Mouse (Mus musculus): ENCODE measurements around the gene Vsir.
A peak's percentile ranks its signal among the peaks of the same experiment; 100 is the strongest.

The Vsir gene

DNA sequence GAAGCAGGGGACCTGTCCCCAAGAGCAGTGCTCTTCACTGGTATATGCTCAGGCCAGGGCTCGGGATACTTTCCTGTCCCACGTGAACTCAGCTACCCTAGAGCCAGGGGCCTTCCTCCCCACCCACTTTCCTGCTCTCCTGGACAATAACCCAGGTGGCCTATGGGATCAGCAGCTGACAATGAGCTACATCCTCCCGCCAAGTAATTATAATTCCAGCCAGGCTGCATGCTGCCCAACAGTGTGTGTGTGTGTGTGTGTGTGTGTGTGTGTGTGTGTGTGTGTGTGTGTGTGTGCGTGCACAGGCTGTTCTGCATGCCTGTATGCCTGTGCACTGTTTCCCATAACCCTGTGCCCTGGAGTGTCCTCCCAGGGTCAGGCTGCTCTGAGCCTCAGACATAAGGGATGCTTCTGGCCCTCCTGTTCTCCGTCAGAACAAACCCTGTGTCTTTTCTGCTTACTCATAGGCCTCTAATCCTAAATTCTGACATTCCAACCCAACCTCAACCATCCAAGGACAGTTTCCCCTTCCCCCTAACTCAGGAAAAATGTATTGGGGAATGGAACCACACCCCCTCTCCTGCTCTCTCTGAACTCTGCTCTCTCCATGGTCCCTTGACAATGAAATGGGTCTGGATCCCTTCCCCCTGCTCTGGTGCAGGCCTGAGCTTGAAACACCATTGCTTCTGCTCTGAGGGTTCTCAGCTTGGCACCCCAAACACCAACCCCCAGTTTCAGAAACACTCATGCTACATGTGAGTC, 6.8 kb downstream of the Vsir start:
- no peak for DNase-seq (ENCODE audit: low read depth, low spot score)

DNA sequence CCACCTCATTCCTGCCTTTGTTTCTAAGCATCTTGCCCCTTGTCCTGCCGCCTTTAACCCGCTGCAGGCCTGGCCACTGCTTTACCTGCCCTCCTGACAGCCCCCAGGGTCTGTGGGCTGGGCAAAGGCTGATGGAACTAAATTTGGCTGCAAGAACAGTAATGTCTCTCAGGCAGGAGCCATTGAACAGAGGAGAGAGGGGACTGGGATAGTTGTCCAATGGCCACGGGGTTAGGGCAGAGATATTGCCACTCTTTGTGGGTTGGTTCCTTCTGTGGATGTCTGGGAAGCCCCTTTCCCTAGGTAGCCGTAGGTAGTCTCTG, 7.3 kb downstream of the Vsir start:
- DNase-seq (ENCODE audit: low read depth, low spot score) = no peak

DNA sequence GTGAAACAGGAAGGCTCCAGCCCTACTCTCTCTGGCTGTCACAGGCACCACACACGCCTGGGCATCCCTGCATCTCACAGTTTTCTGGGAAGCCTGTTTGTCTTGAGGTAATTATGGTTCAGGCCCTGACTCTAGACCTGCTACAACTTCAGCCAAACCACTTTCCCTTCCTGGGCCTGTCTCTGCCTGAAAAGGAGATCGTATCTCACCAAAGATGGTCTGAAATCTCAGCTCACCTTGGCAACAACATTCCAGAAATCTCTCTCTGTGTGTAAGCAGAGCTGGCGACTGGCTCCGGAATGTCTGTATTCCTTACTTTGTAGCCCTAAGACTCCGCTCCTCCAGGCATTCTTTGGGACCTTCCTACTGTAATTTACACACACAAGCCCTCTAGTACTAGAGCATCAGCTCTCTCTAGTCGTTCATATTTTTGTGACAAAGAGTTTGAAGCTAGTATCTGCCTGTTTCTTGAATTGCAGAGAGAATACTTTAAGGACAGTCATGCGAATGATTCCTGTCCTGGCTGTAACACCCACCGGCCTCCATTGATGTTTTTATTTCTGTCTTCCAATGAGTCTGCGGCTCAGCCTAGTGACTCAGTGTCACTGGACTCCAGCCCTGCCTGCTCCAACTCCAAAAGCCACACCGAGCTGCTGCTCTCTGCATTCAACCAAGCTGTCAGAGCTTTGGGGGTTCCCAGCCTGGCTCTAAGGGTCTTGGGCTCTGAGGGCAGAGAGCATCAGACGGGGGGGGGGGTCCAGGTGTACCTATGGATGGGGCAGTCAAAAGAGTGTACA, 8.4 kb downstream of the Vsir start:
- DNase-seq (ENCODE audit: low read depth, low spot score) = peak; percentile 34

DNA sequence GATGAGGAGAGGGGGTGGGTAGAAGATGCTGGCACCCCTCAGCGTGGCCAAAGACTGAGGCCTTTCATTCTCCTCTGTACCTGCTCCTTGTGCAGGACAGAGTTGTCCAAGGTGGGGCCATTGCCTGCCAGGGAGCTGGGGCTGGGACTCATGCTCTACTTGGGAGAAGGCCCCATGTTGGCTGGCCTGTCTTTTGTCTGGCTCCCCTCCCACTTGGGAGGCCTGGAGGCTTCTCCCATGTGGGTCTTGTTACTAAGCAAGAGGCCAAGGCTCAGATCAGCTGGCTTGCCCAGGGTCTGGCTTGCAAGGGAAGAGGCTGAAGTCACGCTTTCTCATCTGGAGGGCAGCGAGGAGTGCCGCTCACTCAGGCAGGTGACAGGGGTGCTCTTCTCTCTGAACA, 10.8 kb downstream of the Vsir start:
- DNase-seq (ENCODE audit: low read depth, low spot score) = no peak

DNA sequence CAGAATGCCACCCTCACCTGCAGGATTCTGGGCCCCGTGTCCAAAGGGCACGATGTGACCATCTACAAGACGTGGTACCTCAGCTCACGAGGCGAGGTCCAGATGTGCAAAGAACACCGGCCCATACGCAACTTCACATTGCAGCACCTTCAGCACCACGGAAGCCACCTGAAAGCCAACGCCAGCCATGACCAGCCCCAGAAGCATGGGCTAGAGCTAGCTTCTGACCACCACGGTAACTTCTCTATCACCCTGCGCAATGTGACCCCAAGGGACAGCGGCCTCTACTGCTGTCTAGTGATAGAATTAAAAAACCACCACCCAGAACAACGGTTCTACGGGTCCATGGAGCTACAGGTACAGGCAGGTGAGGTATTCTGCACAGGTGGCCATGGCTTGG, 11.2 kb downstream of the Vsir start:
- no peak for DNase-seq (ENCODE audit: low read depth, low spot score)

DNA sequence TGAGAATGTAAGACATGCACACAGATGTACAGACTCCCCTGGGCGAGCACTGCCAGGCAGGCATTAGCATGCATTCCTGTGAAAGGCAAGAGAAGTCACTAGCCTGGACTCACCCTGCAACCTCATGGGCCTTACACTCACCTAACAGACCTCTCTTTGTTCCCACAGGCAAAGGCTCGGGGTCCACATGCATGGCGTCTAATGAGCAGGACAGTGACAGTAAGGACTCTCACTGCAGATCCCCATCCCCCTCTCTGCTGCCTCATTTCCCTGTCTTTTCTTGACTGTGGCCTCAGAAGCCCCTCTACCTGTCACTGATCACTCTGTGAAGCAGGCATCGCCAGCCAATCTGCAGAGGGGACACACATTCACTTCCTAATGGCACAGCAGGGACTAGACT, 12.1 kb downstream of the Vsir start:
- no peak for DNase-seq (ENCODE audit: low read depth, low spot score)

DNA sequence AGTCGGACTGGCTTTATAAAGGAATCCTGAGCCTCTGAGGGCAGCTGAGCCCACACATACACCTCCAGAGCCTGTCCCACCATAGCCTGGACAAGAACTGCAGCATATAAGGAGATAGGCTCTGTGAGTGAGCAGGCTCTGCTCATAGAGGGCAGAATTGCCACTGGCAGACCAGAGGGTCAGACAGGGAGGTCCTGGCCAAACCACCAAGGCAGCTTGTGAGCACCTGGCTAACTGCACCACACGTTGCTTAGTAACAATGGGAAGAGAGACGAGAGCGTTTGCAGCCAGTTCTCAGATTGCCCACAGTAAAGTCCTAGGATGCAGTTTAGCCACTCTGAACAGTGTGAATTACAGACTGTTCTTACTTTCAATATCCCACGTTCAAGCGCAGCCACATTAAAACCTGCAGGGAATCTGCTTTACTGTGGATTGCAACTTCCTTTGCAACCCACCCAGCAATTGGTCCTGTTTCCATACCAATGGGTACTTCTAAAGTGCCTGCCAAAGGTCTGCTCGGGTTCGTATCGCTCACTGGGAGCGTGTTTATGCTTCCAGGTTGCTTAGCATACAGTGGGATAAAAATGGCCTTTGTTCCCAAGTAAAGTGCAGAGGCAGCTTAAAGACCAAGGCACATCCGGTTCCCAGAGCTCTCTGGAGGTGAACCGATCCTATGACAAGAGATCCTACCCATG, 15.1 kb downstream of the Vsir start:
- no peak for DNase-seq (ENCODE audit: low read depth, low spot score)

DNA sequence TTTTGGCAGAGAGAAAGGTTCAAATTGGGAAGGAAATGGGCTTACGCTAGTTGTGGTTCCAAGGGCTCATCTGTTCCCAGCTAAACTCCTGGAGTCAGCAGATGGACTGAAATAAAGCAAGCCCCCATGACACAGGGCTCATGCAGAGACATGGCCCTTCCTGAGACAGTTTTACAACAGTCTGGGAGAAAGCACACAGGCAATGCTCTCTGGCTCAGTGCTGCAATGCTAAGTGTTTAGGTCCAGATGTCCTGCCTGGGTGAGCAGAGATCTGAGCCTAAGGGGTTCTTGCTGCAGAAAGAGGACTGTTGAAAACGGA, 15.6 kb downstream of the Vsir start:
- peak; percentile 55 for DNase-seq (ENCODE audit: low read depth, low spot score)

DNA sequence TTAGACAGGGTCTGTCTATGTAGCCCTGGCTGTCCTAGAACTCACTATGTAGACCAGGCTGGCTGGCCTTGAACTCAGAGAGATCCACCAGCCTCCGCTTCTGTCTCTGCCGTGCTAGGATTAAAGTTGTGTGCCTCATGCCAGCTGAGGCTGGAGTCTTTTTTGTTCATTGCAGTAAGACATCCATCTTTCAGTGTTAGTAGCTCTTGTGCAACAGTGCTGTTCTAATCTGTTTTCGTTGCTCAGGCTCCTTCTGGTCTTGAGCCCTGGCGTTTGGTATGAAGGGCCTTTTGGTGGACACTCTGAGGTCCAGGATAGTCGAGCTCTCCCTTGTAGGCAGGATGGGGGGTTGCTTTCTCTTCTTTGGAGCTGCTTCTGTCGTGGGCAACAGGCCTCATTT, 16.8 kb downstream of the Vsir start:
- no peak for DNase-seq (ENCODE audit: low read depth, low spot score)

DNA sequence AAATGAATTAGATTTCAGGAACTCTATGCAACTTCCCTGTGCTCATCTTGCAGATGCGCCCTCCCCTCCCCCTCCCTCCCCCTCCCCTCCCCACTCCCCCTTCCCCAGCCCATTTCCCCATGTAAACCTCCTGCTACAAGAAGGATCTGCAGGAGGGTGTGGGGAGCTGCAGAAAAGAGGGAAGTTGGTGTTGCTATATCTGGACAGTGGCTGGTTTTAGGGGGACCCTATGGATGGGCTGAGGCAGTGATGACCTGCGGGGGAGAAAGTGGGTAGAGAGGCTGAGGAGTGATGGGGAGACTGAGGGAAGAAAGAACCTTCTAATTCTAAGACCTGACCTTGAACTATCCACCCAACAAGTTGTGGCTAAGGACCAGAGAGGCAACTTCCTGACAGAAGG, 20.5 kb downstream of the Vsir start:
- no peak for DNase-seq (ENCODE audit: low read depth, low spot score)

DNA sequence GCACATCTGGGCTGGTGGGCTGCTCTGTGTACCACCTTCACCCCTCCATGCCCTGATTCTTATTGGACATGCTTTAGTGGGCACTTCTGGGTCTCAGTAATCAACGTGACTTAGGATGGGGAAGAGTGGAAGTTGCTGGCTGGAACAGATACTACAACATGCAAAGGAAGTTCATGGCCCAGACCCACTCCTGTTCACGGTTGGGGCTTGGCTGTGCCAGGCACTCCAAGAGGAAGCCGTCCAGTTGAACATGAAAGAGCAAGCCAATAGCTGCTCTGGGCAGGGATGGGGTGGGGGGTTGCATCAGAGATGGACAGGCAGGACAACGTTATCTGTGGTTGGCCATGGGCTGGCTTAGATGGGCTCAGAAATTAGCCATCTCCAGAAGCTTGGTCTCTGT, 21.3 kb downstream of the Vsir start:
- no peak for DNase-seq (ENCODE audit: low read depth, low spot score)

DNA sequence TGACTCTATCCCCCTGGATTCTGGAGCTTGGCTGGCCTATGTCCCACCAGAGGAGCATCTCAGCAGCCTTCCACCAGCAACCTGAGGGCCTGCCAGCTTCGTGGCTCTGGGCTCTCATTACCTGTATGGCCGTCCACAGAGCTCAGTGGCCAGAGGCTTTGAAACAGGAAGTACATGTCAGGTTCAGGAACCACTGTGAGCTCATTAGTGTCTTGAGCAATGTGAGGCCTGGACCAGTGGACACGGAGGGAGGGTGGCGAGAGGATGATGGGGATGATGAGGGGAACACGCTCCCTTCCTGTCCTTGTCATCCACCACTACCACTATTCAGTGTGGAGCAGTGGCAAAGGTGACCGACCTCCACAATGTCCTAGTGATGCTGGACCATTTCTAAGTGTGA, 22.8 kb downstream of the Vsir start:
- DNase-seq (ENCODE audit: low read depth, low spot score) = no peak

DNA sequence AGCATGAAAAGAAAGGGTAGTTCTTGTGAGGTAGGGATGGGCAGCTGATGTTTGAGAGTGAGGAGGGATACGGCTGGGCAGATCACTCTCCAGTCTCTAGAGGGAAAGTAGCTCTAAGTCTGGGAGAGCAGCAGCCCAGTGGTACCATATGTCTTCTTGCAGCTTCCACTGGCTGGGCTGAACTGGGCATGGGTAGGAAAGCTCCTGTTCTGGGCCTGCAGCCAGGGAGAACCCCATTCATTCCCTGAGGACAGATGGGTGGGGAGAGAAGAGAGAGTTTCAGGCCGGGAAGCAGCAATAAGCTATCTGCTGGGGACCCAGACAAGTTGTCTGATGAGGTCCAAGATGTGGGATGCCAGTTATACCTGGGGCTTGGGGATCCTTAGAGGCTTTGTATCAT, 23.4 kb downstream of the Vsir start:
- DNase-seq (ENCODE audit: low read depth, low spot score) = peak; percentile 61

DNA sequence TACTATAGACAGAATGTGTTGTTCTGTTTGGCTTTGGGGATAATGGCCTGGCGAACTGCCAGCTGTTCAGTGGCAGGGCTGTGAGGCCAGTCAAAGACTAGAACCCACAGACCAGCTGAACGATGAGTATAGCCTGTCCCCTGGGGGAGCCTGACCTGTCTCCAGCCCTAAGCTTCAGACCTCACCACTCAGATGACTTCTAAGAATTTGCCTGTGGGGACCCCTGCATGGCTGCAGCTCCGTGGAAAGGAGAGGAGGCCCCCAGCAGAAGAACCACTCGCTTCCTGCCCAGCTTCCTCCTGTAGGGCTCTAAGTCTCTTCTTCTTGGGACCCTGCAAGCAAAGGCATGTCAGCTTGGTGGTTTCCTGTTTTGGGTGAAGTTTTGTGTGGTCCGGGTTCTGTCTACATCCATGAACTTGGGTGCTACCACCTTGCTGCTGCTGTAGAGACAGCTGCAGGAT, 24.0 kb downstream of the Vsir start:
- no peak for DNase-seq (ENCODE audit: low read depth, low spot score)

DNA sequence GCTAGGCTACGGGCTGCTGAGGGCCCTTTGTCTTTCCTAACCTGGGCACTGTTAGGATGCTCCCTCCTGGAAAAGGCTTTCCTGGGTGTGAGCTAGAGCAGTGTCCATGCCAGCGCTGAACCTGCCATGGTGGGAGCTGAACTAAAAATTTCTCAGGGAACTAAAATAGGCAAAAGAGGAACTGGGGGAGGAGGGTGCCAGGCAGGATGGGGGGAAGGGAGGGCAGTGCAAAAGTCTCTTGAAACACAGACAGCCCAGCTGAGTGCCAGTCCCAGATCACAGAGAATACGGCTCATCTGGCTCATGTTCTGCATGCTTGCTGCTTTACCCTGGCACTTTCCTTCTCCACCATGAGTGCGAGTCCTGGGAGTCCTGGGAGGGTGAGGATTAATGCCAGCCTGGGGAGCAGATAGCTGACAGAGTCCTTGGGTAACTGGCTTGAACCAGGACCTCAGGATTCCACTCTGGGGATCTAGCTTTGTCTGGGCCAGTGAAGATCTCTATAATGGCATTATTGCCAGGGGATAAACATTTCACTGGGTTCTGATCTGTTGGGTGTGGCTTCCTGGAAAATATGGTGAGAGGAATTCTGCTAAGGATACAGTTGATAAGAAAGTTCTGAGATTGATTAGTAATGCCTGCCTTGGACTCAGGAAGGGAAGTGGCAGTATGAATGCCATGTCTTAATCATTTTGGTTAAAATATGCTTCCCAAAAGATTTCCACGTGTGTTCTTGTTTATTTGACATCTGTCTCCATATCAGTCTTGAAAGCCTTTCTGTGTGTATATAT, 25.1 kb downstream of the Vsir start:
- DNase-seq (ENCODE audit: low read depth, low spot score) = peak; percentile 56

DNA sequence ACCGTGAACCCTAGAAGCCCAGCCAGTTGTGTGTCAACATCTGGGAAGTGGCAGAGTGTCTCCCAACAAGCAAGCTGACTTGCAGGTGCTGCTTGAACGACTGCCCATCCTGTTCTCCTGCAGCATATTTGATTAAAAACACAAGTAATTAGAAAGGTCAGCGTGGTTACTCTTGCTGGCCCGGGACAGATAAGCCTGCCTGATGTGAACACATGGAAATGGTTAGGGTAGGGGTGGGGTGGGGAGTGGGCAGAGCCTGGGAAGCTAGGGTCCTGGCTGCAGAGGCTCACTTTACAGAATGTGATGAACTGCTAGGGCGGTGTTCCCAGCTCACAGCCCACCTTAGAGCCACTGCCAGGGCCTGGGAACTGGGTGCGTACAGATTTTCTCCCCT, 26.9 kb downstream of the Vsir start:
- DNase-seq (ENCODE audit: low read depth, low spot score) = no peak

DNA sequence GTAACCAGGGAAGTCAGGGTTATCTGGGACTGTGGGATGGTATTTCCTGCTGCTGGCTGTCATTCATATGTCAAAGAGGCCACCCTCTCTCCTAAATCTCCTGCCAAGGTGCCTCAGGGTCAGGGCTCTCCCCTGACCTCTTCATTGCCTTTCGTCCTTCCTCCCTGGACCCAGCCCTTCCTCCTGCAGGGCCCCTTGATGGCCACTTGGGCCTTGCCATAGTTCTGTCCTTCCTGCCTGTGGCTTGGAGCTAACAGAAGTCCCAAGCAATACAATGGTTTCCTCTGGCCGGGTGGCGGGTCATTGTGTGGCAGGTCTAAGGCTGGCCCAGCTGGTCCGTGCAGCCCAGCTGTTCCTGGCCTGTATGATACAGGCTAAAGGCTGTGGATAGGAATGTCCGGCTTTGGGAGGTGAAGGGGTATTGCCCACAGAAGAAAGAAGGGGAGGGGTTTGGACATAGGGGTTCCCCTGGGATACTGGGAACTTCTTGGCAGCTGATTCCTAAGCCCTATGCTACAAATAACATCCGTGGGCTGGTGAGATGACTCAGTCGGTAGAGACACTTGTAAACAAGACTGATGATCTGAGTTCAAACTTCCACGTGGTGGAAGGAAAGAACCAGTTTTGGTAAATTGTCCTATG, 27.4 kb downstream of the Vsir start:
- peak; percentile 58 for DNase-seq (ENCODE audit: low read depth, low spot score)

DNA sequence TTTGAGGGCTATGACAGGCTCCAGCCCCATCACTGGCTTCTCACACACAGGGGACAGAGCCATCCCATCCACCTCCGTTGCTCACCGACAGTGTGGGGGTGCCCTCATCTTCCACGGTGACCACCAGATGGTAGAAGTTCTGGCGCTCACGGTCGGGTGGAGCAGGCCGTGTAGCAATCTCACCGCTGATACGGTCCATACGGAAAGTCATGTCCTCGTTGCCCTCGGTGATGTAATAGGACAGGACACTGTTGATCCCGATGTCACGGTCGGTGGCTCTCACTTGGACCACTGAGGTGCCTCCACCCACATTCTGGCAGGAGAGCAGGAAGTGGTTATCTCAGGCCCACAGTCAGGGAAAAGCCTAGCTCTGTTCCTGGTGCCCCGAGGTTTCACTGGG, 30.1 kb downstream of the Vsir start:
- DNase-seq (ENCODE audit: low read depth, low spot score) = no peak

DNA sequence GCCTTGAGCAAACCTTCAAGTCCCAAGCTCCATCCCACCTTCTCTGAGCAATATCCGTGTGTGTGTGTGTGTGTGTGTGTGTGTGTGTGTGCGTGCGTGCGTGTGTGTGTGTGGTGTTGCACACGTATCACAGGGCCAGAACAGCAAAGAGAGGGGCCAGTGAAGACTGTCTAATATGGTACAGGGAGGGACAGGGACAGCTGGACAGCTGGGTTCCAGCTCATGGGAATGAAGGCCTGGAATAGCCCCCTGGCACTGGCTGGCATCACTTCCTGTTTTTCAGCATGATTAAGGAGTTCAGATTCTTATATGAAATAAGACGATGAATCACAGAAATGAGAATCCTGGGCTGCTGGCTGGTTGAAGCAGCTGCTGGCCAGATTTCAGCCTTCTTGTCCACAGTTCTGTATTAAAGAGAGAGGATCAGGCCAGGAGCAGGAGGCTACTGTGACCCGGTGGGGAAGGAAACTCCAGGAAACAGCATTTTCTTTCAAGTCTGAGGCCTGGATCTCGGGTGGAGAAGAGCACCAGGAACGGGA, 32.8 kb downstream of the Vsir start:
- no peak for DNase-seq (ENCODE audit: low read depth, low spot score)

DNA sequence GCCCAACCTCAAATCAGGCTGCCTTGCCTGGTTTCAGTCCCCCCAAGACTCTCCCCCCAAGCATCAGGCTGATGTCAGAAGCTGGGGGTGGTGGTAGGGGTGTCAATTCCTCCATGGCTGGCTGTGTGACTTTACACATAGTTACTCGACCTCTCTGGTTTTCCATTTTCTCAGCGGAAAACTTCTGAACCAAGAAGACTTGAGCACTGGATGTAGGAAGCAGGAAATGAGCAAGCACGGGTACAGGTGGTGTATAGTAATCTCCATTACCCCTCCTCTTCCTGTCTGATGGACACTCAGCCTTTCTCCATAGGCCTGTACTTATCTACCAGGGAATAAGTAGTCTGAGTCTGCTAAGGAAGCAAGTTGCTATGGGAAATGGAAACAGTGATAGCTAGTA, 33.6 kb downstream of the Vsir start:
- DNase-seq (ENCODE audit: low read depth, low spot score) = no peak

Data from brain, adult 2 months (tissue).